Mouse (Mus musculus): ENCODE data around the gene Gm45234. TPM values are rescaled to one million over a fixed set of nuclear protein-coding genes. Genes with fewer than 3 reads are reported as not detected.
"Not testable (repeated sequence)": the region's sequence is repeated elsewhere in the genome, so short reads cannot be mapped to it uniquely, and the experiment has no call there.

Gene Gm45234
- 1 to 10 TPM in 1 of 26 experiments, not detected in 25; 2.2 TPM for total RNA-seq (2018; cell fraction: chromatin; rRNA removed)
- total RNA-seq (2018; cell fraction: cytosol; rRNA removed): under 1 TPM in 7 of 26 experiments, not detected in 19; 0.10 to 0.44 (median 0.19) TPM
- total RNA-seq (2018; cell fraction: nucleus; rRNA removed): under 1 TPM in 1 of 26 experiments, not detected in 25; 0.28 TPM
- polyA plus RNA-seq (2018): not detected in 3 replicates

DNA sequence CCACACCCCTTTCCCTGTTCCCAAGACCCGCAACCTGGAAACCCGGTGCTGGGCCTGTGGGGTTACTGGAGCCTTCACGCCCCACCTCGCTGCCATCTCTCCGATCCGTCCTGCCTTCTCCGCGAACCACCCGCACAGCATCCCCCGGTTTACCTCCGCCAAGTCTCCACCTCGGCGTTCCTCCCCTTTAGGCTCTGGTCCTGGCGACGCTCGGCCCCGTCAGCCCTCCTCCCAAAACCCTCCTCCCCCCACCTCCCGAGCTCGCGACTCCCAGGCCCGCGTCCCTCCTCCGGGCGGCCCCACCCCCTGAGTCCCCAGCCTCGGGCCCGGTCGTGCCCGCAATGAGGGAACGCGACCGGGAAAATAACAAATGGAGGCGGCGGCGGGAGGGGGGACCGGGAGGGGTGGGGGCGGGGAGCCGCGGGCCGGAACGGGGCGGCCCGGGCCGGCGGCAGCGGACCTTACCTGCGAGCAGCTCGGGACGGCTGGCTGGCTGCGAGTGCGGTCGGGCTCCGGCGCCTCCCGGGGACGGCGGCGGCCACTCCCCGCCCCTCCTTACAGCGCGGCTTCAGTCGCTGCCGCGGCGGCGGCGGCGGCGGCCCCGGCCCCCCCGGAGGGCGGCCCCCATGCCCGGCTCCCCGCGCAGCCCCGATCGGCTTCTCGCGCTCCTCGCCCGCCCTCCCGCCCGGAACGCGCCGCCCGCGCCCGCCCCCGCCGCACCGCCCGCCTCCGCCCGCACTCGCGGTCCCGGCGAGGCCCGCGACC lies at the start of gene Gm45234, which contains the start of gene Atn1:
TSS of gene Gm45234 (minus strand) at position 191 of the 765 bp plus-strand sequence.
TSS of gene Atn1 (minus strand) at position 694 of the 765 bp plus-strand sequence.
- Histone ChIP-seq H3K4me3 (ENCODE audit: inconsistent target) (peak within 1 kb of the TSS; percentile 44), H3K27ac (no peak within 1 kb of the TSS), H3K36me3 (ENCODE audit: inconsistent target) (no peaks in the 10 kb centered on the region), H3K79me2 (ENCODE audit: inconsistent target) (peaks cover 48% of the 10 kb centered on the region; the same call in 1 of the 2 replicates)
- WGBS (ENCODE audit: missing documents): 2% methylated on average over 54 of the region's 100 CpGs

DNA sequence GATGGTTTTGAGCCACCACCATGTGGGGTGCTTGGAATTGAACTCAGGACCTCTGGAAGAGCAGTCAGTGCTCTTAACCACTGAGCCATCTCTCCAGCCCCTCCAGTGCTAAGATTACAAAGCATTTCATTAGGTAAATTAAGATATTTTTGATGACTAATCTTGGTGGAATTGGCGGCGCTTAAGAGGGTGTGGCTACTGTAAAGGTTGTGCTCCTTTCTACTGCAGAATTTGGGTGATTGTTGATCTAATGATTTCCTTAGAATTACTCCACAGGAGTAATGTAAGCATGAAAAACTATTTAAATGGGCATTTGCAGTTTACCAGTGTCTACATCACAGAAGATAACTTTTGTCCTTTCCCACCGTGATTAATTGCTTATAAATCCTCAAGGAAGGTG lies 48.5 kb upstream of the Gm45234 start:
- peak overlapping the region; percentile 44 for H3K4me3 ChIP-seq (ENCODE audit: inconsistent target)
- H3K36me3 ChIP-seq (ENCODE audit: inconsistent target): no peaks in the 10 kb centered on the region
- peaks cover 9% of the 10 kb centered on the region; the same call in 1 of the 2 replicates for H3K79me2 ChIP-seq (ENCODE audit: inconsistent target)
- H3K27ac ChIP-seq: peak overlapping the region; percentile 95
- WGBS (ENCODE audit: missing documents): 90% methylated on average over 3 of the region's 3 CpGs

DNA sequence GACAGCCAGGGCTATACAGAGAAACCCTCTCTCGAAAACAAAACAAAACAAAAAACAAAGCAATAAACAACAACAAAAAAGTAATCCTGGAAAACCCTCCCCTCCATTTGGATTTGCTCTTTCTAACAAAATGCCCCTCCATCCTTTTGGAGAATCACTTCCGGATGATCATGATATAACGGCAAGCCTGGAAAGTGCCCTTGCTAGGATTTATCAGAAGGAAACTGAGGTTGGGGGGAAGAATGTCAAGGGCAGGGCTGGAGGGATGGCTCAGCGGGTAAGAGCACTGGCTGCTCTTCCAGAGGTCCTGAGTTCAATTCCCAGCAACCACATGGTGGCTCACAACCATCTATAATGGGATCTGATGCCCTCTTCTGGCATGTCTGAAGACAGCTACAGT lies 47.9 kb upstream of the Gm45234 start:
- H3K79me2 ChIP-seq (ENCODE audit: inconsistent target); H3K27ac ChIP-seq; H3K36me3 ChIP-seq (ENCODE audit: inconsistent target); H3K4me3 ChIP-seq (ENCODE audit: inconsistent target): not testable (repeated sequence)
- 96% methylated on average over 4 of the region's 4 CpGs for WGBS (ENCODE audit: missing documents)

- H3K27ac ChIP-seq: no peak overlapping the region
- 97% methylated on average over 3 of the region's 3 CpGs for WGBS (ENCODE audit: missing documents)
- peaks cover 4% of the 10 kb centered on the region; the same call in 1 of the 2 replicates for H3K79me2 ChIP-seq (ENCODE audit: inconsistent target)
- H3K36me3 ChIP-seq (ENCODE audit: inconsistent target): no peaks in the 10 kb centered on the region
- H3K4me3 ChIP-seq (ENCODE audit: inconsistent target): no peak overlapping the region
Observed at GRCm38 (mm10) chr6:124803061-124803460, 47.2 kb upstream of the Gm45234 start.

GRCm38 (mm10) chr6:124802400-124802799 lies 46.6 kb upstream of the Gm45234 start:
- not testable (repeated sequence) for H3K36me3 ChIP-seq (ENCODE audit: inconsistent target); H3K79me2 ChIP-seq (ENCODE audit: inconsistent target); H3K27ac ChIP-seq; H3K4me3 ChIP-seq (ENCODE audit: inconsistent target)
- WGBS (ENCODE audit: missing documents): 58% methylated on average over 4 of the region's 9 CpGs

GRCm38 (mm10) chr6:124796200-124796599 lies 40.4 kb upstream of the Gm45234 start:
- Histone ChIP-seq H3K79me2 (ENCODE audit: inconsistent target) (no peaks in the 10 kb centered on the region), H3K4me3 (ENCODE audit: inconsistent target) (no peak overlapping the region), H3K27ac (no peak overlapping the region), H3K36me3 (ENCODE audit: inconsistent target) (no peaks in the 10 kb centered on the region)
- 90% methylated on average over 2 of the region's 2 CpGs for WGBS (ENCODE audit: missing documents)

GRCm38 (mm10) chr6:124795781-124796180 lies 40.0 kb upstream of the Gm45234 start:
- Histone ChIP-seq H3K36me3 (ENCODE audit: inconsistent target) (no peaks in the 10 kb centered on the region), H3K27ac (no peak overlapping the region), H3K79me2 (ENCODE audit: inconsistent target) (no peaks in the 10 kb centered on the region), H3K4me3 (ENCODE audit: inconsistent target) (no peak overlapping the region)
- 94% methylated on average over 4 of the region's 4 CpGs for WGBS (ENCODE audit: missing documents)

DNA sequence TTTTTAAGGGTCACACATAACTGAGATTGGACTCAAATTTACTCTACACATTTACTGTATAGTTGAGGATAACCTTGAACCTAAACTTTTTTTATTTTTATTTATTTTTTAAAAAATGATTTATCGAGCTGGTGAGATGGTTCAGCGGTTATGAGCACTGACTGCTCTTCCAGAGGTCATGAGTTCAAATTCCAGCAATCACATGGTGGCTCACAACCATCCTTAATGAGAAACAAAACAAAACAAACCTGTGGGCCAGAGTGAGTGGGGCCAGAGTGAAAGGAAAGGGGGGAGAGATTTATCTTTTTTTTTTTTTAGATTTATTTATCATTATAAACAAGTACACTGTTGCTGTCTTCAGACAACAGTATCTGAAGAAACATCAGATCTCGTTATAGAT lies 36.1 kb upstream of the Gm45234 start:
- H3K4me3 ChIP-seq (ENCODE audit: inconsistent target): no peak overlapping the region
- H3K27ac ChIP-seq: no peak overlapping the region
- WGBS (ENCODE audit: missing documents): 95% methylated on average over 3 of the region's 3 CpGs
- no peaks in the 10 kb centered on the region for H3K79me2 ChIP-seq (ENCODE audit: inconsistent target)
- no peaks in the 10 kb centered on the region for H3K36me3 ChIP-seq (ENCODE audit: inconsistent target)

DNA sequence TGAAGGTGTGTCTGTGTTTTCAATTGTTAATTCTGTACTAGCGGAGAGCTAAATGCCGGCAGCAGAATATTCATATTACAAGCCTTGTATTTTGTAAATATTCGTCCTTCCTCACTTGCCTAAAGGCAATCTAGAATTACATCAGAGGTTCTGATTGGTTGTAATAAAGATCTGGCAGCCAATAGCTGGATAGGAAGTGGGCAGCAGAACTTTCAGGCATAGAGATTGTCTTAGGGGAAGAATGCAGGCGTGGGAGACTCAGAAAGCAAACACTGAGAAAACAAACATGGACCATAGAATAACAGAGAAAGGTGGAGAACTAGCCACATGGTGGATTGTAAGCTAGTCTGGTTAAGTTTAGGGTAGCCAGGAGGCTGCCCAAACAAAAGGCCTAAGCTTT lies 34.3 kb upstream of the Gm45234 start:
- no peak overlapping the region for H3K4me3 ChIP-seq (ENCODE audit: inconsistent target)
- 83% methylated on average over 4 of the region's 4 CpGs for WGBS (ENCODE audit: missing documents)
- no peaks in the 10 kb centered on the region for H3K79me2 ChIP-seq (ENCODE audit: inconsistent target)
- H3K27ac ChIP-seq: no peak overlapping the region
- H3K36me3 ChIP-seq (ENCODE audit: inconsistent target): no peaks in the 10 kb centered on the region

- Histone ChIP-seq H3K36me3 (ENCODE audit: inconsistent target) (no peaks in the 10 kb centered on the region), H3K27ac (no peak overlapping the region), H3K4me3 (ENCODE audit: inconsistent target) (no peak overlapping the region), H3K79me2 (ENCODE audit: inconsistent target) (no peaks in the 10 kb centered on the region)
- WGBS (ENCODE audit: missing documents): 95% methylated on average over 4 of the region's 4 CpGs
Observed at GRCm38 (mm10) chr6:124789519-124789918, 33.7 kb upstream of the Gm45234 start.

DNA sequence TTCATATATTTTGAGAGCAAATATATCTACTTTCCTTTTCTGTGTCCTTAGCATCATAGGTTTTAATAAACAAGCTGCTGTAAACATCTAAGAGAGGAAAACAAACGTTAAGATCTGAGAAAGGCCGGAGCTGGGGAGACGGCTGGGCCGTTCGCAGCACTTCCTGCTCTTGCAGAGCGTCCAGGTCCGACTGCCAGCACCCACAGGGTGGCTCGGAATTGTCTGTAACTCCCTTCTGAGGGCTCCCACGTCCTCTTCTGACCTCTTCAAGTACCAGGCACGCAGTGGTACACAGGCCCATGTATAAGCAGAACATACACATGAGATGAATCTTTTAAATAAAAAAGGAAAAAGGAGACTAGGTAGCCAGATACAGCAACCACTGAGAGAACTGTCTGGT lies 31.9 kb upstream of the Gm45234 start:
- H3K4me3 ChIP-seq (ENCODE audit: inconsistent target): no peak overlapping the region
- 86% methylated on average over 10 of the region's 10 CpGs for WGBS (ENCODE audit: missing documents)
- no peak overlapping the region for H3K27ac ChIP-seq
- H3K79me2 ChIP-seq (ENCODE audit: inconsistent target): no peaks in the 10 kb centered on the region
- no peaks in the 10 kb centered on the region for H3K36me3 ChIP-seq (ENCODE audit: inconsistent target)

DNA sequence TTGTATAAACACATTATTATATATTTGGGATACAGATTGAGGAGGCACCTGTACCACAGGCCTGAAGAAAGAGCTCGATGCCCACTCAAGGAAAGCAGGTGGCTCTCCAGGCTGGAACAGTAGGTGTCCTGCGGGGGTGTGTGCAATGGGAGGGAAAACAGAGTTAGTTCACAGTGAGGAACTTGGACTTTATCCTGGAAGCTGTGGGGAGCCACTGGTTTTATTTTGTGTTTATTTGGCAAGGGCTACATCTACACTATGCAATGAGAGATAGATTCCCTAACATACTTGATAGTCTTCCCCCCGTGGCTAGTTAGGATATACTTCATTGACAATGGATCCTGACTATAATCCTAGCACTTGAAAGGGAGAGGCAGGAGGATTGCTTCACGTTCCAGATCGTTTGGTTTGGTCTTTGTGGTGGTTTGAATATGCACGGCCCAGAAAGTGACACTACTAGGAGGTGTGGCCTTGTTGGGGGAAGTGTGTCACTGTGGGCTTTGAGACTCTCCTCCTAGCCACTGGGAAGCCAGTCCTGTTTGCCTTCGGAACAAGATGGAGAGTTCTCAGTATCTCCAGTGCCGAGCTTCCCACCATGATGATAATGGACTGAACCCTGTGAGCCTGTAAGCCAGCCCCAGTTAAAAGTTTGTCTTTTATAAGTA lies 31.1 kb upstream of the Gm45234 start:
- H3K36me3 ChIP-seq (ENCODE audit: inconsistent target): no peaks in the 10 kb centered on the region
- 40% methylated on average over 8 of the region's 8 CpGs for WGBS (ENCODE audit: missing documents)
- no peak overlapping the region for H3K27ac ChIP-seq
- H3K79me2 ChIP-seq (ENCODE audit: inconsistent target): no peaks in the 10 kb centered on the region
- no peak overlapping the region for H3K4me3 ChIP-seq (ENCODE audit: inconsistent target)

- WGBS (ENCODE audit: missing documents): 12% methylated on average over 6 of the region's 6 CpGs
- Histone ChIP-seq H3K36me3 (ENCODE audit: inconsistent target) (no peaks in the 10 kb centered on the region), H3K4me3 (ENCODE audit: inconsistent target) (peak overlapping the region; percentile 23; the same call in 1 of the 2 replicates), H3K79me2 (ENCODE audit: inconsistent target) (no peaks in the 10 kb centered on the region), H3K27ac (no peak overlapping the region)
Observed at GRCm38 (mm10) chr6:124782436-124782835, 26.6 kb upstream of the Gm45234 start.

GRCm38 (mm10) chr6:124780917-124781316 lies 25.1 kb upstream of the Gm45234 start:
- Histone ChIP-seq H3K27ac (no peak overlapping the region), H3K4me3 (ENCODE audit: inconsistent target) (no peak overlapping the region), H3K36me3 (ENCODE audit: inconsistent target) (no peaks in the 10 kb centered on the region), H3K79me2 (ENCODE audit: inconsistent target) (no peaks in the 10 kb centered on the region)
- 82% methylated on average over 5 of the region's 7 CpGs for WGBS (ENCODE audit: missing documents)

- H3K27ac ChIP-seq: no peak overlapping the region
- H3K4me3 ChIP-seq (ENCODE audit: inconsistent target): peak overlapping the region; percentile 4; the same call in 1 of the 2 replicates
- no peaks in the 10 kb centered on the region for H3K79me2 ChIP-seq (ENCODE audit: inconsistent target)
- H3K36me3 ChIP-seq (ENCODE audit: inconsistent target): no peaks in the 10 kb centered on the region
- WGBS (ENCODE audit: missing documents): 26% methylated on average over 9 of the region's 10 CpGs
Observed at GRCm38 (mm10) chr6:124779984-124780416, 24.2 kb upstream of the Gm45234 start.

All from macrophage (primary cell).